Mouse (Mus musculus) G1E (cell line): ENCODE results near the gene Pxt1.
A peak's percentile ranks its signal among the peaks of the same experiment; 100 is the strongest.

Experiments used
- CTCF ChIP-seq: IDR thresholded peaks from 2 replicates; pipeline ENCODE4 v1.5.1; 2012; ENCODE audit warnings: low read depth, low read length, inconsistent platforms, mixed read lengths
- GATA1 ChIP-seq: IDR thresholded peaks from 2 replicates; pipeline ENCODE4 v1.6.1; 2012; ENCODE audit warnings: borderline replicate concordance, low read length, inconsistent platforms, mixed read lengths
- POLR2AphosphoS5 ChIP-seq: IDR thresholded peaks from 2 replicates; pipeline ENCODE4 v1.6.1; 2012; ENCODE audit warnings: low read depth, low read length, inconsistent platforms; ENCODE audit not compliant: insufficient replicate concordance

DNA sequence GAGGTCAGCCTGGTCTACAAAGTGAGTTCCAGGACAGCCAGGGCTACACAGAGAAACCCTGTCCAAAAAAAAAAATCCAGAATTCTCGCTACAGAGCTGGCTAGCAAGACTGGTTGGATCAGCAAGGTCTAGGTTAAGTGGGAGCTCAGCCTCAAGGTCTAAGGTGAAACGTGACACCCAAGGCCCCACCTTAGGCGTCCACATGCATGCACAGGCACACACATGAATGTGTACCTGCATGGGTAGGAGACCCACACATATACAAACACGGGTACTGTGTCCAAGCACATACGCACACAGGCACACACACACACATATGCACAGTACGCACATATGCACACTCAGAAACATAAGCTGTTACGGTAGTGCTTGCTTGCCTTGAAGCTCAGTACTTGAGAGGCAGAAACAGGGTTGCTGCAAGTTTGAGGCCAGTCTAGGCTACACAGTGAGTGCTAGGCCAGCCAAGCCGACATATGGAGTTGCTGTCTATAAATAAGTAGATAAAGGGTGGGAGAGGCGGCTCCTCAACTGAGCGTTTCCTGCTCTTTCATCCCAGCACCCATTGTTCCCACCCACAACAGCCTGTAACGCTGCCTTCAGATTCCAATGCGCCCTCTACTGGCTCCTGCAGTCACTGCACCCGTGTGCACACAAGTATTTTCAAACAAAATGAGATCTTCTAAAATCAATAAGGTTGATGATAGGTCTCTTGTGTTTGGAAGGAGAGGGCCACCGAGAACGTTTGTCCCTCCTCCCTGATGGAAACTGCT lies 16.6 kb downstream of the Pxt1 start:
- no peak for TF ChIP-seq GATA1
- peak; percentile 80 for TF ChIP-seq CTCF
- no peak for TF ChIP-seq POLR2AphosphoS5
